Mouse (Mus musculus): ENCODE measurements around the gene Traip. TPM values are rescaled to one million over a fixed set of nuclear protein-coding genes. Genes with fewer than 3 reads are reported as not detected.

Traip gene
- polyA plus RNA-seq (2014; fragmentation: Nextera tagmentation; extraction: Ambion mirVana): 23.7 and 24.5 TPM in 2 replicates

- WGBS: 92% methylated on average over 10 of the region's 10 CpGs
- Histone ChIP-seq H3K9me3 (ENCODE audit: control insufficient read depth, low read length) (no peaks in the 10 kb centered on the region), H3K27me3 (ENCODE audit: control insufficient read depth, insufficient read depth, low read length) (no peaks in the 10 kb centered on the region), H3K4me2 (replicated peaks; ENCODE audit: low read depth, low read length) (peak within 1 kb of the TSS; percentile 66), H3K27ac (ENCODE audit: low read depth, low read length) (peak within 1 kb of the TSS; percentile 68; the same call in 1 of the 2 replicates), H3K4me3 (ENCODE audit: low read length) (peak within 1 kb of the TSS; percentile 84), H3K4me1 (ENCODE audit: control insufficient read depth, insufficient read depth, low read length) (peaks cover 10% of the 10 kb centered on the region; the same call in 1 of the 2 replicates), H3K9ac (ENCODE audit: low read depth, low read length) (peak within 1 kb of the TSS; percentile 69), H3K36me3 (ENCODE audit: control insufficient read depth, insufficient read depth, low read length) (no peaks in the 10 kb centered on the region)
- ATAC-seq (ENCODE audit: low FRiP score, low TSS enrichment): no peak
Observed at GRCm38 (mm10) chr9:107949922-107950235, at the start of gene Traip. TSS of gene Traip (plus strand) at chr9:107950136.

GRCm38 (mm10) chr9:107900840-107901626 lies 48.9 kb upstream of the Traip start:
- H3K9me3 ChIP-seq (ENCODE audit: control insufficient read depth, low read length): no peaks in the 10 kb centered on the region
- H3K9ac ChIP-seq (ENCODE audit: low read depth, low read length): peak overlapping the region; percentile 48; the same call in 1 of the 2 replicates
- H3K4me2 ChIP-seq (replicated peaks; ENCODE audit: low read depth, low read length): peak overlapping the region; percentile 79
- ATAC-seq (ENCODE audit: low FRiP score, low TSS enrichment): peak; percentile 60
- peaks cover 16% of the 10 kb centered on the region for H3K4me1 ChIP-seq (ENCODE audit: control insufficient read depth, insufficient read depth, low read length)
- H3K36me3 ChIP-seq (ENCODE audit: control insufficient read depth, insufficient read depth, low read length): no peaks in the 10 kb centered on the region
- peak overlapping the region; percentile 37 for H3K4me3 ChIP-seq (ENCODE audit: low read length)
- H3K27me3 ChIP-seq (ENCODE audit: control insufficient read depth, insufficient read depth, low read length): peaks cover 11% of the 10 kb centered on the region
- no peak overlapping the region for H3K27ac ChIP-seq (ENCODE audit: low read depth, low read length)
- WGBS: 3% methylated on average over 44 of the region's 44 CpGs

GRCm38 (mm10) chr9:107901627-107901914 lies 48.4 kb upstream of the Traip start:
- ATAC-seq (ENCODE audit: low FRiP score, low TSS enrichment): no peak; the same call in 1 of the 2 replicates
- H3K4me1 ChIP-seq (ENCODE audit: control insufficient read depth, insufficient read depth, low read length): peaks cover 22% of the 10 kb centered on the region
- no peak overlapping the region for H3K27ac ChIP-seq (ENCODE audit: low read depth, low read length)
- H3K36me3 ChIP-seq (ENCODE audit: control insufficient read depth, insufficient read depth, low read length): no peaks in the 10 kb centered on the region
- H3K9ac ChIP-seq (ENCODE audit: low read depth, low read length): no peak overlapping the region
- no peaks in the 10 kb centered on the region for H3K9me3 ChIP-seq (ENCODE audit: control insufficient read depth, low read length)
- H3K4me2 ChIP-seq (replicated peaks; ENCODE audit: low read depth, low read length): peak overlapping the region; percentile 79
- H3K27me3 ChIP-seq (ENCODE audit: control insufficient read depth, insufficient read depth, low read length): peaks cover 11% of the 10 kb centered on the region
- peak overlapping the region; percentile 37 for H3K4me3 ChIP-seq (ENCODE audit: low read length)
- 15% methylated on average over 17 of the region's 17 CpGs for whole genome bisulfite sequencing

GRCm38 (mm10) chr9:107904726-107905125 lies 45.2 kb upstream of the Traip start:
- Histone ChIP-seq H3K9me3 (ENCODE audit: control insufficient read depth, low read length) (no peaks in the 10 kb centered on the region), H3K27me3 (ENCODE audit: control insufficient read depth, insufficient read depth, low read length) (peaks cover 10% of the 10 kb centered on the region), H3K4me1 (ENCODE audit: control insufficient read depth, insufficient read depth, low read length) (peaks cover 43% of the 10 kb centered on the region), H3K4me2 (replicated peaks; ENCODE audit: low read depth, low read length) (no peak overlapping the region), H3K9ac (ENCODE audit: low read depth, low read length) (no peak overlapping the region), H3K27ac (ENCODE audit: low read depth, low read length) (no peak overlapping the region), H3K4me3 (ENCODE audit: low read length) (no peak overlapping the region), H3K36me3 (ENCODE audit: control insufficient read depth, insufficient read depth, low read length) (no peaks in the 10 kb centered on the region)
- ATAC-seq (ENCODE audit: low FRiP score, low TSS enrichment): no peak; the same call in 1 of the 2 replicates
- 7% methylated on average over 4 of the region's 4 CpGs for WGBS

GRCm38 (mm10) chr9:107906252-107906966 lies 43.5 kb upstream of the Traip start, which contains the start of gene Mst1r:
TSS of gene Mst1r (plus strand) at chr9:107906873.
- ATAC-seq (ENCODE audit: low FRiP score, low TSS enrichment): peak; percentile 84
- Histone ChIP-seq H3K9me3 (ENCODE audit: control insufficient read depth, low read length) (no peaks in the 10 kb centered on the region), H3K27ac (ENCODE audit: low read depth, low read length) (peak within 1 kb of the TSS; percentile 31), H3K27me3 (ENCODE audit: control insufficient read depth, insufficient read depth, low read length) (peaks cover under 1% of the 10 kb centered on the region), H3K4me2 (replicated peaks; ENCODE audit: low read depth, low read length) (peak within 1 kb of the TSS; percentile 81), H3K4me1 (ENCODE audit: control insufficient read depth, insufficient read depth, low read length) (peaks cover 36% of the 10 kb centered on the region), H3K4me3 (ENCODE audit: low read length) (peak within 1 kb of the TSS; percentile 41), H3K9ac (ENCODE audit: low read depth, low read length) (peak within 1 kb of the TSS; percentile 58), H3K36me3 (ENCODE audit: control insufficient read depth, insufficient read depth, low read length) (no peaks in the 10 kb centered on the region)
- 10% methylated on average over 19 of the region's 19 CpGs for WGBS

- no peak overlapping the region for H3K27ac ChIP-seq (ENCODE audit: low read depth, low read length)
- H3K4me1 ChIP-seq (ENCODE audit: control insufficient read depth, insufficient read depth, low read length): peaks cover 34% of the 10 kb centered on the region
- no peaks in the 10 kb centered on the region for H3K36me3 ChIP-seq (ENCODE audit: control insufficient read depth, insufficient read depth, low read length)
- no peaks in the 10 kb centered on the region for H3K9me3 ChIP-seq (ENCODE audit: control insufficient read depth, low read length)
- WGBS: 44% methylated on average over 31 of the region's 31 CpGs
- ATAC-seq (ENCODE audit: low FRiP score, low TSS enrichment): no peak
- no peaks in the 10 kb centered on the region; the same call in 1 of the 2 replicates for H3K27me3 ChIP-seq (ENCODE audit: control insufficient read depth, insufficient read depth, low read length)
- H3K4me3 ChIP-seq (ENCODE audit: low read length): peak overlapping the region; percentile 41
- H3K9ac ChIP-seq (ENCODE audit: low read depth, low read length): peak overlapping the region; percentile 58
- H3K4me2 ChIP-seq (replicated peaks; ENCODE audit: low read depth, low read length): peak overlapping the region; percentile 81
Observed at GRCm38 (mm10) chr9:107906967-107907800, 42.8 kb upstream of the Traip start.

DNA sequence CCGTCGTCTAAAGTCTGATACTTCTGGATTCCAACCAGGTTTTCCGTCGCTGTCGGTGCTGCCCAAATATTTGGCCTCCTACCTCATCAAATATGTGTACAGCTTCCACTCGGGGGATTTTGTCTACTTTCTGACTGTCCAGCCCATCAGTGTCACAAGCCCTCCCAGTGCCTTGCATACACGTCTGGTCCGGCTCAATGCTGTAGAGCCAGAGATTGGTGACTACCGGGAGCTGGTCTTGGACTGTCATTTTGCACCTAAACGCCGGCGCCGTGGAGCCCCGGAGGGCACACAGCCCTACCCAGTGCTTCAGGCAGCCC lies 42.2 kb upstream of the Traip start:
- no peaks in the 10 kb centered on the region for H3K36me3 ChIP-seq (ENCODE audit: control insufficient read depth, insufficient read depth, low read length)
- WGBS: 84% methylated on average over 14 of the region's 14 CpGs
- H3K27me3 ChIP-seq (ENCODE audit: control insufficient read depth, insufficient read depth, low read length): no peaks in the 10 kb centered on the region; the same call in 1 of the 2 replicates
- H3K4me3 ChIP-seq (ENCODE audit: low read length): 0 out of 2 replicates have a peak overlapping the region, but pooled peaks have one; percentile 41
- no peak for ATAC-seq (ENCODE audit: low FRiP score, low TSS enrichment)
- no peaks in the 10 kb centered on the region for H3K9me3 ChIP-seq (ENCODE audit: control insufficient read depth, low read length)
- H3K4me2 ChIP-seq (replicated peaks; ENCODE audit: low read depth, low read length): peak overlapping the region; percentile 81
- no peak overlapping the region for H3K9ac ChIP-seq (ENCODE audit: low read depth, low read length)
- H3K27ac ChIP-seq (ENCODE audit: low read depth, low read length): no peak overlapping the region
- H3K4me1 ChIP-seq (ENCODE audit: control insufficient read depth, insufficient read depth, low read length): peaks cover 34% of the 10 kb centered on the region

GRCm38 (mm10) chr9:107908410-107909158 lies 41.4 kb upstream of the Traip start:
- H3K4me3 ChIP-seq (ENCODE audit: low read length): peak overlapping the region; percentile 41; the same call in 1 of the 2 replicates
- H3K4me2 ChIP-seq (replicated peaks; ENCODE audit: low read depth, low read length): peak overlapping the region; percentile 36
- H3K27me3 ChIP-seq (ENCODE audit: control insufficient read depth, insufficient read depth, low read length): no peaks in the 10 kb centered on the region; the same call in 1 of the 2 replicates
- no peak for ATAC-seq (ENCODE audit: low FRiP score, low TSS enrichment)
- H3K9ac ChIP-seq (ENCODE audit: low read depth, low read length): peak overlapping the region; percentile 2; the same call in 1 of the 2 replicates
- no peaks in the 10 kb centered on the region for H3K36me3 ChIP-seq (ENCODE audit: control insufficient read depth, insufficient read depth, low read length)
- peaks cover 34% of the 10 kb centered on the region for H3K4me1 ChIP-seq (ENCODE audit: control insufficient read depth, insufficient read depth, low read length)
- H3K27ac ChIP-seq (ENCODE audit: low read depth, low read length): no peak overlapping the region
- 28% methylated on average over 18 of the region's 18 CpGs for WGBS
- H3K9me3 ChIP-seq (ENCODE audit: control insufficient read depth, low read length): no peaks in the 10 kb centered on the region

Measured in kidney, embryonic 14.5 days (tissue).